Mouse (Mus musculus): ENCODE data around the gene Wars. TPM values are rescaled to one million over a fixed set of nuclear protein-coding genes. Genes with fewer than 3 reads are reported as not detected.

Wars gene
- total RNA-seq, 2 experiments from 2014 or later = 59.0 to 63.1 TPM

- DNase-seq = no peak
Observed at GRCm38 (mm10) chr12:108826282-108826957, 67.6 kb downstream of the Wars start.

- peak in 1 of 2 experiments; percentile 56 for DNase-seq
Observed at GRCm38 (mm10) chr12:108825561-108826224, 68.3 kb downstream of the Wars start.

- no peak for DNase-seq
Observed at GRCm38 (mm10) chr12:108824225-108824874, 69.6 kb downstream of the Wars start.

GRCm38 (mm10) chr12:108823036-108823435, 70.9 kb downstream of the Wars start:
- no peak for DNase-seq

GRCm38 (mm10) chr12:108820461-108820860, 73.5 kb downstream of the Wars start:
- DNase-seq = no peak

GRCm38 (mm10) chr12:108816569-108816968, 77.4 kb downstream of the Wars start:
- DNase-seq = no peak

- DNase-seq = no peak
Observed at GRCm38 (mm10) chr12:108814470-108814869, 79.5 kb downstream of the Wars start.

- no peak for DNase-seq
Observed at GRCm38 (mm10) chr12:108812463-108812862, 81.5 kb downstream of the Wars start.

- peak in 1 of 2 experiments; percentile 59 for DNase-seq
Observed at GRCm38 (mm10) chr12:108811133-108811532, 82.8 kb downstream of the Wars start.

GRCm38 (mm10) chr12:108810309-108810708, 83.7 kb downstream of the Wars start:
- DNase-seq = no peak

Small RNA genes within 50 kb of the gene (microRNA-seq; reads per million reads assigned to microRNA genes)
- 93.8 reads per million, percentile 52 among the genes with 10 or more reads in this experiment for gene Mir345

Other genes starting within 250 kb of the Wars start
- gene Degs2, start 191.9 kb downstream of the Wars start, total RNA-seq (2021) = under 1 TPM in 1 of 2 experiments, not detected in 1; 0.23 TPM
- 10 to 100 TPM; 69.4 to 84.1 TPM for gene Yy1, start 101.2 kb downstream of the Wars start, total RNA-seq (2021)
- 10 to 100 TPM; 13.6 to 19.5 TPM for gene Slc25a29, start 58.3 kb downstream of the Wars start, total RNA-seq (2021)
- gene Slc25a47, start 58.1 kb downstream of the Wars start, total RNA-seq (2021) = 10 to 100 TPM; 11.2 to 13.5 TPM
- gene Wdr25, start 543 bp downstream of the Wars start, total RNA-seq (2021) = 1 to 10 TPM; 5.8 to 8.1 TPM
- gene Begain, start 174.0 kb upstream of the Wars start, total RNA-seq (2021) = 1 to 10 TPM; 2.9 to 4.0 TPM